Mouse (Mus musculus) gastrocnemius, postnatal 4 days (tissue): ENCODE data around the gene Serinc2. TPM values are rescaled to one million over a fixed set of nuclear protein-coding genes. Genes with fewer than 3 reads are reported as not detected.
A peak's percentile ranks its signal among the peaks of the same experiment; 100 is the strongest.

Source experiments
- DNase-seq, 2 experiments: peaks; one replicate each; pipeline ENCODE4 v3.0.0; 2021 to 2022; ENCODE audit warnings: low spot score in 2 of 2, mixed read lengths in 2 of 2
- total RNA-seq, 2 experiments: library from RNA; stranded (reverse); gene quantifications; 2 replicates each; pipeline ENCODE4 v1.2.3; 2021

Serinc2 gene
- total RNA-seq, 2 experiments from 2014 or later: 43.2 to 53.4 TPM

DNA sequence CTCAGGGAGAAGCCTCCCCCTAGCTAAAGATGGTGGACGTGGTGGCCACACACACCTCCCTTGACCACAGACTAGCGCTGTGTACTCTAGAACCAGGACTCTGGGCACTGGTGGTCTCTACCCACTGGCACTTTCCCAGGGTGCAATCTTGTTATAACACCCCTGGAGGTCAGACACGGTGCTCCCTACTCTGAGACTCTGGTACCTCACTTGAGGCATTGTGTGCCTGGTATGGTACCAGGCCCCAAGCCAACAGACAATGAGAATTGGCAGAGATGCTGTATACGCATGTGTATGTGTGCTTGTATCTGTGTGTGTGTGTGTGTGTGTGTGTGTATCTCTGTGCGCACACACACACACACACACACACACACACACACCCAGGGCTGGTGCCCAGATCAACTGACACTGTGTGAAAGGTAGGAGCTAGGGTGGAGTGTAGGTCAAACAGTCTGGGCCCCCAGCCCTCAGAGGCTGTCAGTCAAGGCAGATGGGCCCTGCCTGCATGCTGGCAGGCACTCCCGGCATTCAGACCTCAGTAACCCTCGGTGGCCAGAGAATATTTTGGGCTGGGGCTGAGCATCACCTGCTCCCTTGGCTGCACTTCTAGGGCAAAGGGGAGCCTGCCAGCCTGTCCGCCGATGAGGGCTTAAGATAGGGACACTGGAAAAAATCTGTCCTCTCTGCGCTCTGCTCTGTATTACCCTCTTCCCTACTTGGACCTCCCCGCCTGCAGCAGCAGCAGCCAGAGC lies 20.0 kb upstream of the Serinc2 start:
- peak in 1 of 2 experiments; percentile 50 for DNase-seq

DNA sequence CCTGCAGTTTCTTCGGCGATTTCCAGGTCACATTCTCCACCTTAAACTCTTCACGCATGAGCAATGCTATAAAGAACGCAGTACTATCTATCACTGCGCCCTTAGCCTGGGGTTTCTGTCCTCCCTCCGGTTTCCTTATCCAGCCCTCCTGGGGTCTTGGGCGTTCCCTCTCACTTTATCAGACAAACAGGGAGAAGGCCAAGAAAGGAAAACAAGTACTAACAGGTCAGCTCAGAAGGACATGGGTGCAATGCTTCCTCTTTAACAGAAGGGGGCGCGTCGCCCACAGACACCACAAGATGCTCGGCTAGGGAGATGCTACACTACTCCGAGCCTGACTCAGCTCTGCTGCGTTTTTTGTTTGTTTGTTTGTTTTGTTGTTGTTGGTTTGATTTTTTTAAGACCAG lies 18.1 kb upstream of the Serinc2 start:
- DNase-seq: no peak

DNA sequence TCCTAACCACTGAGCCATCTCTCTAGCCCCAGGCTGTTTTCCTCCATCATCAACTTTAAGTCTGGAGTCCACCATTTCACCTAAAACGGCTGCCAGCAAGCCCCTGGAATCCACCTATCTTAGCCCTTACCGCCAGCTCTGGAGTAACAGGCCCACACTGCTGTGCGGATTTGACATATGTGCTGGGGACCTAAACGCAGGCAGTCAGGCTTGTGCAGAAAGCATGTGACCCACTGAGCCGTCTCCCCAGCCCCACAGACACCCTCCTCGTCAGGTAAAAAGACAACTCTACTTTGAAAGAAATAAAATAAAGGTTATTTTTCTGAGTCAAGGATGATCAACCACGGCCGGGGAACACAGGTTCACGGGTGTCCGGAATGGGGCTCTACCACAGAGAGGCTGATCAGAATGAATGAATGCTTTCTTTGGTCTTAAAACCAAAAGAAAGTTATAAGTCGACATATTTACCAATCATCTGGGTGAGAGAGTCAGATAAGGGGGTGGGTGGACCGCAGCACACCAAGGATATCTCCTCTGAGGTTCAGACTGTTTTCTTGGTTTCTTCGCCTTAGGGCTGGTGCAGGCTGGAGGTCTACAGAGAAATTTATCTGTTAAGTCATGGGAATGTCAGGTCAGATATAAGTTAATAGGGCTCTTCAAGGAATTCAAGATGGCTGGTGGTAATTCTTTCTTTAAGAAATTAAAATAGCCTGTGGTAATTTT lies 17.4 kb upstream of the Serinc2 start:
- no peak for DNase-seq

DNA sequence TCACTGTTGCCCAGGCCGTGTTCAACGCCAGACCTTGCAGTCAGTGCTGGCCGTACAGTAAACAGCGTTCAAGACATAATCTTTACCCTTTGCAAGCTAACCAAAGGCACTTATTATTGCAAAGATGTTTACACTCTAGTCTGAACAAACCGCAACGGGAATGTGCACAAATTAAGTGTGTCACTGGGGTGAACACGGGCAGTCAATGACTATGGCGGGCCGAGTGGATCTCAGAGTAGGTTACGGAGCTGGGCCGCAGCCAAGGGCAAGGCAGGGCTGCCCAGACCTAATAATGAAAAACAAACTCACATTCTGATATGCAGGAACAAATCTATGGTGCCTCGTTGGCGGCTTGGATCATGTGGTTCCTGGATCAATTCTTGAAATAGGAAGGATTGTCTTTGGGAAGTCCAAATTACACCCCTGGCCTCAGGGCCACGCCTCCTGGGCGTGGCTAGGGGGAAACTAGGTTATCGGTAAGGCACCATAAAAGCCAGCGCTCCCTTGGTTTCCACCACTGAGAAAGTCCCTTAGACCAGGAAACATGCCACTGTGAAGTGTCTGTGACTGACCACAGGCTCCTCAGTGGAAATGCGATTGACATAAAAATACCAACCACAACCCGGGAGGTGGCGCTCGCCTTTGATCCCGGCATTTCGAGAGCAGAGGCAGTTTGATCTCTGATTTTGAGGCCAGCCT lies 16.2 kb upstream of the Serinc2 start:
- DNase-seq: no peak

DNA sequence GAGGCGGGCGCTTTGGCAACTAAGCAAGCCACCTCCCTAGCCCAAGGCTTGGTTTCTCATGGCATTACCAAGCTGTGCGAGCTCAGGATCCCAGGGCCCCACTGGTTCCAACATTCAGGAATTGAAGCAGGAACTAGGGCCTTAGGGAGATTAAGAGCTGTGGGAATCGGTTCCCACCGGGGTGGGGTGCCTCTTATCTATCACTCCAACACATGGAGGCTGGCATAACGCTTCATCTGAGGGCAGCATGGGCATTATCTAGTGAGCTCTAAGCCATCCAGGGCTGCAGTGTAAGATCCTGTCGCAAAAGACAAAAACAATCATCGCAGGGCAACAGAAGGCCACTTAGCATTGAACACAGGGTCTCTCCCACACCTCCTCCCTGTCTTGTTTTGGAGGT lies 15.5 kb upstream of the Serinc2 start:
- DNase-seq: no peak

DNA sequence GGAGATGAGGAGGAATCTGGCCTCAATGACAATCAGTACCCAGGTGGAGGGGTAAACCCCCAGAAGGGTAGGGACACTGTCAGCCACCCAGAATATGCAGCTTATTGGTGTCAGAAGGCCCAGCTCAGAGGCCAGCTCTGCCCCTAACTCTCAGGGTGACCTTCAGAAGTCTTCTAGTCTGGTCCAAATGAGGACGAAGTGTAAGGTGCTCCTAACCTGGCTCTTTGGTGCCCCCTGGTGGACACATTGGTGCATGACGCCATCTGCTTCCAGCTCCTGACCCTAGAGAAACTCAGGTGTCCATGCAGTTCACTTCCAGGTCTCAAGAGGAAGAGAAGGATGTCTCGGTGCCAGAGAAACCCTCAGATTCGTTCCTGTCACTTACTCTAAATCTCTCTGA lies 13.3 kb upstream of the Serinc2 start:
- peak in 1 of 2 experiments; percentile 70 for DNase-seq

DNA sequence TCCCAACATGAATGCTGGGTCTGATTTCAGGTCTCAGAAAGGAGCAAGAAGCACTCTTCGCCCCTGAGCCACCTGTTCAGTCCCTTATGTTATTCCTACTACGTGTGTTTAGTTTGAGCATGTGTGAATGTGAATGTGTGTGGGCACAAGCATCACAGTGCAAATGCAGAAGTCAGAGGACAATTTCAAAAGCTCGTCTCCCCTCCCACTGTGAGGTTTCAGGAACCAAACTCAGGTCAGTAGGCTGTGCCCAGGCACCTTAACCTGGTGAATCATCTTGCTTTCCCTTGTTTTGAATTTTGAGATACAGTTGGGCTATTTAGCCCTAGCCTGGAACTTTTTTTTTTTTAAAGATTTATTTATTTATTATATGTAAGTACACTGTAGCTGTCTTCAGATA lies 10.8 kb upstream of the Serinc2 start:
- no peak for DNase-seq

DNA sequence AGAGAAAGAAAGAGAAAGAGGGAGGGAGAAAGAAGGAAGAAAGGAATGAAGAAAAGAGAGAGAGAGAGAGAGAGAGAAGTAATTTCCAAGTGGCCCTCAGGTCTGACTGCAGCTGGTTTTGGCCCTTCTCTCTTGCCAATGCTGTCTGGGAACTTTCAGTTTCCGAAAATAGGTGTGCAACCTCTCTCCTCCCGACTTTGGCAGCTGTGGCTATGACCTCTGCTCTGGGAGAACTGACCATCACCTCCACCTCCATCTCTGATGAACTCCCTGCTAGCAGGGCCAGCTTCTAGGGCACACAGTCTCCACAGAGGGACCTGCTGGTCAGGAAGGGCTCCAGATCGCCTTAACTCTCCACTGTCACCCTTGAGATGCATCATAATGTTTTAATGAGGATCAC lies 7.5 kb upstream of the Serinc2 start:
- DNase-seq: no peak

DNA sequence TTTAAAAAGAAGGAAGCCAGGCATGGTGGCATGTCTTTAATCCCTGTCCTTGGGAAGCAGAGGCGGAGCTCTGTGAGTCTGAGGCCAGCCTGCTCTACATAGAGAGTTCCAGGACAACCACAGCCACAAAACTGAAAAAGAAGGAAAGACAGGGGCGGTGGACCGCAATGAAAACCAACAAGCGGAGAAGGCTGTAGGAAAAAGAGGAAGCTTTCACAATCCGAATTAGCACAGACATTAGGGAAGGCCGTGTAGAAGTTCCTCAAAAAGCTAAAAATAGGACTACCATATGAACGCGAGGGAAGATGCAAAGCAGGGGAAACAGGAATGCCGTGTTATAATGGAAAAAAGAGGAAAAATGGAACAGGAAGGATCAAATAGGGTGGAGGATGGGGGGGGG lies 4.8 kb upstream of the Serinc2 start:
- DNase-seq: no peak

DNA sequence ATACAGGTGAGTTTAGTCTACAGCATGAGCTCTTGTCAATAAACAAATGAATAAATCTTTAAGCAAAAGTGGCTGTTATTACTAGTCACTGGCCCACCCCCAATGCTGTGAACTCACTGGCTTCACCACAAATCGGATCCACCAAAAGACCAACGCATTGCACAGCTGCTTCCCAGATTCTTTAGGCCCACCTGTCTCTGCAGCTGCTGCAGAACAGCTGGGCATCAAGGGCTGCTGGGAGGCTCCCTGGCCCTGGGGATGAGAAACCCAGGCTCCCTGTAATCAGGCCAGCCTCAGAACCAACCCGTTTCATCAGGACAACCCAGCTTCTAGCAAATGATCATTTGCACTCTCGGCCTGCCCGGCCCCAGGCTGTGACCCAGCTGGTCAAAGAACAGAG lies 3.9 kb upstream of the Serinc2 start:
- DNase-seq: no peak

DNA sequence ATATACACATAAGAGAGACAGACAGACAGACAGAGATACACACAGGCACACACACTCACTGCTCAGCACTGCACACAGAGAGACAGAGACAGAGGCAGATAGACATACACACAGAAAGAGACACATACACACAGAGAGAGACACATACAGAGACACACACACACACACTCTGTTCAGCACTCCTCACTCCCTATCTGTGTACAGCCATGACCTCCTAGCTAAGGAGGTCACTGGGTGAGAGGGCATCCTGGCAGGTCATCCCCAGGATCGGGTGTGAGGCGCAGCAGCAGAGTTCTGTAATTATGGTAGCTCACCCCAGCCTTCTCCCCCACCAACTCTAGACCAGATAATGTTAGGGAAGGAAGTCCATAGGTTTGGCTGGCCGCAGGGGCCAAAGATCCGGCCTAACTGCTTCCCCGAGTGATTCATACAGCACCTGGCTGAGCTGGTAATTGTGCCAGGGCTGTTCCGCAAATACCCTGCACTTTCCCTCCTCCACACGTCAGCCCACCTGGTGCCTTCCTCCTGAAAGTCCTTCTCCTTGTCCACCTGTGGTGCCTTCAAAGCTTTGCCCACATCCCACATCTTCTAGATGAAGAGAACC lies 2.3 kb downstream of the Serinc2 start:
- no peak for DNase-seq

DNA sequence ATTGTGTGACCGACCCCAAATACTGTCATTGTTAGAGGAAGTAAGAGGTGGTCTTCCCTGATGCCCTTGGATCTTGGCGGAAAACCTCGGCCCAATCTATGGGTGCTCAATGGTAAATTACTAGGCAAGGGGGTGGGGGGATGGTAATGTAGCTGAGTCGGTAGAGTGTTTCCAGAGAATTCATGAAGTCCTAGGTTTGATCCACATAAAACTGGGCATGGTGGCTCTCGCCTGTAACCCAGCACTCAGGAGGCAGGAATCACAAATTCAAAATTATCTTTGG lies 3.2 kb downstream of the Serinc2 start:
- DNase-seq: no peak

DNA sequence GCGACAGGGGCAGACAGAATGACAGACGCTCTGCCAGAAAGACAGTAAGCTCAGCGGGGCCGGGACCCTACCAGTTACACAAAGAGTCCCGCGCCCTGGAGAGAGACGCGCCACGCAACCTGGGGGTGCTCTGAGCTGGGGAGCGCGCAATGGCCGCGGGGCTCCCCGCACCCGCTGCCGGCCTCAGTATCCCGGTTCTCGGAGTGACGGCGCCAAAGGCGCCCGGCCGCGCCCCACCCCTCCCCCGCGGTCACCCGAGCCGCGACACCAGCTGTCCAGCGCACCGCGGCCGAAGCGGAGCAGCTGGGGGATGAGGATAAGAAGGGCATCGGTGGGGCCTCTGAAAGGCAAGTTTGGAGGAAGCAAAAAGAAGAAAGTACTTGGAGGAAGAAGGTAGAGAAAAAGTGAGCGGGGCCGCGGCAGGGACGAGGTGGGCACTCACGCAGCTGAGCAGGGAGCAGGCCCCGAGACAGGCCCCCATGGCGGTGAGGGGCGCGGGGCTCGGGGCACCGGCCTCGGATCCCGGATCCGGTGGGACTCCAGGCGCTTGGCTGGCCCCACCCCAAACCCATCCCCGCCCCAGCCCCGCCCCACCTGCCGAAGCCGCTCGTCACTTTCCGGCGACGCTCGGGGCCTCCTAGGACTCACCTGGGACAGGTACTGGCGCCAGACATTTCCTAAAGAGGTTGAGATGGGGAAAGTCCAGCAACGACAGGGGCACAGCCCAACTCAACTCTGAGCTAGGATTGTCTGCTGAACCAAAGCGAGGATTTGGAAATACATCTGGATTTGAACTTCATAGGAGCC lies 3.8 kb downstream of the Serinc2 start:
- peak in 1 of 2 experiments; percentile 53 for DNase-seq

DNA sequence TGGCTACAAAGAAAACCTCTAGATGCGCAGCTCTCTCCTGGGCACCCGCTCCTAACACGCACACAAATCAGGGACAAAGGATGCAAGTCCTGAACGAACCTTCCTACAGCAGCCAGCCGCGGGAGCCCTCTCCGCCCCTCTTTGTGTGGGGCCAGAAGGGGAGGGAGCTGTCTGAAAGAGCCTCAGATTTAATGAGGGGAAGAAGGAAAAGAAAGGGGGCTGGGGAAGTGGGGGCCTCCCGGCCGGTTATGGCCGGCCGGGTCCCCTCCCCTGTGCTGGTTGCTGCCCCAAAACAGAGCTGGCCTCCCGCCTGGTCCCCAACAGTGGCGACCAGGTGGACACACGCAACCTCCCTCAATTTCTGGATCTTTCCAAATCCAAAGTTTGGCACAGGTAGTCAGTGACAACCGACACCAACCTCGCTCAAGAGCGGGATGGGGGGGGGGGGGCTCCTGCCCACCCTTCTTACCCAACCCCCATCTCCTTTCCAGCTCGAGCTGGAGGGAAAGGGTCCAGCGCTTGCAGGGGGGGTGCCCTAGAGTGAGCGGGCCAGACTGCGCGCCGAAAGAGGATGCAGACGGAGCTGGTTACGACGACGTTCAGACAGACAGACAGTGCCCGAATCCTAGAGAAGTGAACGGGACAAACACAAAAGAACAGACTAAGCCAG lies 4.5 kb downstream of the Serinc2 start:
- DNase-seq: no peak

DNA sequence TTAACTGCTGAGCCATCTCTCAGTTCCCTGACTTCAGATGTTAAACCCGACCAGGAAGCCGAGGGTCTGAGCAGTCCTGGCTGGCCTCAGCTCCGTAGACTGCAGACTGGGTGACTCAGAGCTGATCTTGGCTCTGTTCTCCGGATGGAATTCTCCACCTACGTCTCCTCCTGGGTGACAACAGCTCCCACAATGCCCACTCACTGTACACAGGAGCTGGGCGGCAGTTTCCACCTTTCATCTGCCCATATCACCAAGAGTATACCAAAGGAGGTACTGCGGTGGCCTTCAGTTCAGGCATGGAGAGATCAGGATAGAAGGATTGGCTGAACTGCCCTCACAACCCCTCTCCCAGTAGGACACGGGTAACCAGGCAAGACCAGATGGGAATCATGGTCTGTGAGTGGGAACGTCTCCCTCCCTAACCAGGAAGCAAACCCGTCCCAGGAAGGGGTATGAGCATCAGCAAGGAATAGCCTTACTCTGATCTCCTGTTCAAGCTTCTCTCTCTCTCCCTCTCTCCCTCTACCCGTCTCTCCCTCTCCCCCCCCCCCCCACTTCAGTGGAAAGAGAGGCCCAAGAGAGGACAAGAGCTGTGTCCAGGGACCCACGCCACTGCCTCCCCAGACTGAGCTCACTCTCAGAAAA lies 5.2 kb downstream of the Serinc2 start:
- no peak for DNase-seq

DNA sequence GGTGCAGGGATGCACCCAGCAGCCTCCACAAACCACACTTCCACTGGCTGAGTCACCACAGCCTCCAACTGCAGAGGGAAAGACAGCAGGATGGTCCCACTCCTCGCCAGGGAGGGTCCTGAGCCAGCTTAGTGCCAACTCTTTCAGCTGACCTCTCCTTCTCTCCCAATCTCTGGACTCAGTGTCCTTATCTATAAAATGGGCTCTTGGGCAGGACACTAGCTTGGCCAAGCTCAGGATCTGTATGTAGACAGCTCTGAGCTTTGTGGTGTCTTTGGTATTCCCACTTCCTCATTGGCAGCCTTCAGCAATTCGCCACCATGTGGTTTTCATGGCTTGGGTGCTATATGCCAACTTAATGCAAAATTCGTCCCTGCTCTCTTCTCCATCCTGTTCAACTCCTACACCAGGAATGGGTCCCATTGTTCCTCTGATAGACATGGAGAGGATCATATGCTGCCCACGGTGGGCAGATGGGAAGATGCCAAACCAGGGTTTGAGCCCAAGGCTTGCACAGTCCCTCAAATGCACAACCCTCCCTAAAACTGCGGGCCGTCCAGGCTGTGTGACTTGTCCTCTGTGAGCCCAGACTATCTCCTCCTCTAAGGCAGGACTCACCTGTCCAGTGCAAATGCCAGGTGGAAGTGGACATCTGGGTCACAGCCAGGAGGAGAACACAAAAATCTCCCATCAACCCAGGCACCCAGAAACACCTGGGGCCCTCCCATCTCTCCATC lies 8.2 kb downstream of the Serinc2 start:
- DNase-seq: no peak

DNA sequence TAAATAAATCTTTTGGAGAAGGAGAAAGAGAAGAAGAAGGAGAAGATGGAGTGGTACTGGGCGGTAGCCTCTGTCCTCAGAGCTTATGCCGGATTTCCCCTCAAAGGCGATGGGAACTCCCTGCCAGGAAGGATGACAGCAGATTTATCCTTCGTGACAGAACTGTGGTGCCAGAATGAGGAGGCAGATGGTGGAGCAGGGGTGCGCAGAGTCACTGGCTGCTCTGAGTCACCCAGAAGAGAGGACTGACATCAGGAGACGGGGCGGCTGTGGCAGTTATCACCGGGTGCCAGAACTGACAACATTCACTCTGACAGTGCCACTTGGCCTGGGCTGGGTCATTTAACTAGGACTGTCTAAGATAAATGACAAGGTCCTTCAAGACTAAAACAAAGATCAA lies 8.9 kb downstream of the Serinc2 start:
- DNase-seq: no peak

DNA sequence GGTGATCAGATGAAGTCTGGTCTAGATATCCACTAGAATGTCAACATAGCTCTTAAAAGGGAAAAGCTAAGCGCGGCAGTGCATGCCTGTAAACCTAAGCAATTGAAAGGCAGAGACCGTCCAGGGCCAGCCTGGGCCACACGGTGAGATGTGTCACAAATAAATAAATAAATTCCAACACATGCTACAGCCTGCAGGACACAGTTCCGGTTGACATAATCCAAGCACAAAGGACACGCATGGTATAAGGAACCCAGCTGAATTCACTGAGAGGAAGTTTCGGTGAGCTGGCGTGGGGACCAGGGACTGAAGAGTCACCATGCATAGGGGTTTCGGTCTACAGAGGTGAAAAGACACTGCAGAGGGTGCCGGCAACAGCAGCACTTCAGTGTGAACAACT lies 10.3 kb downstream of the Serinc2 start:
- DNase-seq: no peak

DNA sequence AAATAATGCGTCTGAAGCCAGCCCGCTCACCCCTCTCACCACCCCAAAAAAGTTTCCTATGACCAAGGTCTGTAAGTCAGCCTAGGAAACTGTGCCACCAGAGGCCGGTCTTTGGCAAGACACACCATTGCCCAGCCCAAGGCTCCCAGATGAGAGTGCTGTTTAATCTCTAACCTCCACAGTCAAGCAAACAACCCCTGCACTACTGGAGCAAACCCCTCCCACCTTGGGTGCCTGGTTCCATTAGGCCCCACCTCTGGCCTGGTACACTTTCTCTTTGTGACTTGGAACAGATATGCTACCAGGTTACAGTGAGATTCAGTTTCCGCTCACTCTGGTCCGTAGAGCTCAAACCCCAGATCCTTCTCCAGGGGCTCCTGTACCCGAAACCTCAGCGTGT lies 11.9 kb downstream of the Serinc2 start:
- DNase-seq: no peak
